Mouse (Mus musculus): Measurements from ENCODE around the gene E030018B13Rik.

Gene E030018B13Rik

GRCm38 (mm10) chr7:63938914-63939396, 22.3 kb downstream of the E030018B13Rik start, which contains the start of gene Klf13:
Klf13 (minus strand) TSS chr7:63938915.
- DNase-seq, result peak; percentile 98

- DNase-seq, result peak; percentile 90
Observed at GRCm38 (mm10) chr7:63939397-63939951, 22.8 kb downstream of the E030018B13Rik start.

- DNase-seq, result peak; percentile 56
Observed at GRCm38 (mm10) chr7:63940321-63940720, 23.7 kb downstream of the E030018B13Rik start.

GRCm38 (mm10) chr7:63941050-63941449, 24.4 kb downstream of the E030018B13Rik start:
- DNase-seq, result no peak

GRCm38 (mm10) chr7:63941501-63941900, 24.8 kb downstream of the E030018B13Rik start:
- no peak for DNase-seq

GRCm38 (mm10) chr7:63943946-63944345, 27.3 kb downstream of the E030018B13Rik start:
- DNase-seq, result no peak

GRCm38 (mm10) chr7:63947514-63948487, 31.1 kb downstream of the E030018B13Rik start:
- no peak for DNase-seq

- no peak for DNase-seq
Observed at GRCm38 (mm10) chr7:63949176-63949575, 32.5 kb downstream of the E030018B13Rik start.

- DNase-seq, result peak; percentile 70
Observed at GRCm38 (mm10) chr7:63950931-63951607, 34.4 kb downstream of the E030018B13Rik start.

- no peak for DNase-seq
Observed at GRCm38 (mm10) chr7:63952077-63952898, 35.6 kb downstream of the E030018B13Rik start.

GRCm38 (mm10) chr7:63955440-63955839, 38.8 kb downstream of the E030018B13Rik start:
- no peak for DNase-seq

GRCm38 (mm10) chr7:63956138-63956823, 39.6 kb downstream of the E030018B13Rik start:
- DNase-seq, result no peak

- no peak for DNase-seq
Observed at GRCm38 (mm10) chr7:63956981-63957713, 40.5 kb downstream of the E030018B13Rik start.

- no peak for DNase-seq
Observed at GRCm38 (mm10) chr7:63957872-63958640, 41.4 kb downstream of the E030018B13Rik start.

GRCm38 (mm10) chr7:63963632-63964031, 47.0 kb downstream of the E030018B13Rik start:
- DNase-seq, result no peak

- no peak for DNase-seq
Observed at GRCm38 (mm10) chr7:63964121-63964520, 47.5 kb downstream of the E030018B13Rik start.

- DNase-seq, result no peak
Observed at GRCm38 (mm10) chr7:63965135-63965534, 48.5 kb downstream of the E030018B13Rik start.

- DNase-seq, result no peak
Observed at GRCm38 (mm10) chr7:63965635-63966418, 49.2 kb downstream of the E030018B13Rik start.

GRCm38 (mm10) chr7:63969941-63970340, 53.3 kb downstream of the E030018B13Rik start:
- DNase-seq, result no peak
